22 mouse cellular contexts compared by ENCODE assay signal in genomic region chr19:4803283-4803682, GRCm38 (mm10). TPM values are rescaled to one million over a fixed set of nuclear protein-coding genes. Genes with fewer than 3 reads are reported as not detected.
A peak's percentile ranks its signal among the peaks of the same experiment; 100 is the strongest.
DNase-seq lines count a peak whose midpoint lies in the region; ATAC-seq and TF ChIP-seq lines count a peak whose summit lies in the region.
"Had no signal": no experiment of that assay in that cellular context is flagged by ENCODE, and none has a peak within 500 bp of the region (broad histone marks: within the 10 kb centered on the region; RNA-seq: fewer than 3 reads in every experiment).

No protein-coding gene starts in this region.

- WGBS in liver, embryonic 14.5 days (ENCODE audit: insufficient replicate concordance) = 81% methylated on average over 10 of the region's 10 CpGs
- 86% methylated on average over 10 of the region's 10 CpGs for WGBS in embryonic facial prominence, embryonic 10.5 days
- WGBS in stomach, postnatal 0 days = 70% methylated on average over 10 of the region's 10 CpGs
- WGBS in forebrain, embryonic 11.5 days = 90% methylated on average over 10 of the region's 10 CpGs

- intact Hi-C loops in gastrocnemius, adult 2 months (cut with DNase I) = no loop called here
- intact Hi-C loops in gastrocnemius, postnatal 36 days (cut with DNase I) = no loop called here

- H3K9ac ChIP-seq in liver, embryonic 14.5 days (replicated peaks) = no peak overlapping the region
- no peak overlapping the region for H3K9ac ChIP-seq in stomach, postnatal 0 days (ENCODE audit: low read length)
- H3K9ac ChIP-seq in forebrain, embryonic 11.5 days (ENCODE audit: low read length) = no peak overlapping the region
- H3K9ac ChIP-seq: forebrain, embryonic 12.5 days; hindbrain, embryonic 15.5 days; limb, embryonic 15.5 days; liver, postnatal 0 days had no signal

- ATAC-seq in liver, embryonic 14.5 days (ENCODE audit: insufficient read depth) = 0 out of 2 replicates have a peak, but pooled peaks have one; percentile 18
- peak; percentile 58; the same call in 1 of the 2 replicates for ATAC-seq in stomach, postnatal 0 days (ENCODE audit: low FRiP score, low TSS enrichment)
- no peak for ATAC-seq in forebrain, embryonic 11.5 days (replicated peaks; ENCODE audit: low FRiP score)
- ATAC-seq: liver, postnatal 0 days had no signal

- H3K27ac ChIP-seq in gastrocnemius, adult 2 months = no peak overlapping the region
- H3K27ac ChIP-seq in liver, embryonic 14.5 days = no peak overlapping the region
- no peak overlapping the region for H3K27ac ChIP-seq in embryonic facial prominence, embryonic 10.5 days (replicated peaks)
- H3K27ac ChIP-seq in stomach, postnatal 0 days (replicated peaks) = no peak overlapping the region
- no peak overlapping the region for H3K27ac ChIP-seq in forebrain, embryonic 11.5 days (ENCODE audit: low read depth, low read length)
- H3K27ac ChIP-seq: forebrain, embryonic 12.5 days; hindbrain, embryonic 15.5 days; kidney, postnatal 0 days; limb, embryonic 15.5 days had no signal

- H3K36me3 ChIP-seq in liver, embryonic 14.5 days (replicated peaks; ENCODE audit: control insufficient read depth, insufficient read depth, low read depth) = peaks cover 55% of the 10 kb centered on the region
- peaks cover 85% of the 10 kb centered on the region for H3K36me3 ChIP-seq in embryonic facial prominence, embryonic 10.5 days (replicated peaks)
- peaks cover 31% of the 10 kb centered on the region for H3K36me3 ChIP-seq in stomach, postnatal 0 days (ENCODE audit: control insufficient read depth, insufficient read depth, low read length)
- peaks cover 14% of the 10 kb centered on the region; the same call in 1 of the 2 replicates for H3K36me3 ChIP-seq in forebrain, embryonic 11.5 days (ENCODE audit: control insufficient read depth, insufficient read depth, low read length)

- TF ChIP-seq CTCF in gastrocnemius, adult 2 months (IDR thresholded peaks at IDR 0.05) = no peak
- no peak for TF ChIP-seq CTCF in liver, embryonic 14.5 days (IDR thresholded peaks at IDR 0.05; ENCODE audit: low read depth)
- no peak for TF ChIP-seq CTCF in stomach, postnatal 0 days (IDR thresholded peaks at IDR 0.05; ENCODE audit: low read depth)

- H3K9me3 ChIP-seq in liver, embryonic 14.5 days (ENCODE audit: control insufficient read depth, low read length) = no peaks in the 10 kb centered on the region
- H3K9me3 ChIP-seq in embryonic facial prominence, embryonic 10.5 days = no peaks in the 10 kb centered on the region
- no peaks in the 10 kb centered on the region for H3K9me3 ChIP-seq in stomach, postnatal 0 days (ENCODE audit: control insufficient read depth, low read length)
- H3K9me3 ChIP-seq in forebrain, embryonic 11.5 days (ENCODE audit: control insufficient read depth, low read length) = no peaks in the 10 kb centered on the region
- H3K9me3 ChIP-seq: forebrain, embryonic 12.5 days; hindbrain, embryonic 15.5 days; limb, embryonic 15.5 days; megakaryocyte, embryonic 14.5 days had no signal

- H3K4me2 ChIP-seq in liver, embryonic 14.5 days (ENCODE audit: low read depth) = no peak overlapping the region
- no peak overlapping the region for H3K4me2 ChIP-seq in stomach, postnatal 0 days (replicated peaks; ENCODE audit: low read depth)
- H3K4me2 ChIP-seq in forebrain, embryonic 11.5 days (ENCODE audit: low read depth, low read length, severe bottlenecking) = no peak overlapping the region
- H3K4me2 ChIP-seq: forebrain, embryonic 12.5 days; heart, embryonic 11.5 days; hindbrain, embryonic 15.5 days; limb, embryonic 15.5 days had no signal

- H3K27me3 ChIP-seq in liver, embryonic 14.5 days (ENCODE audit: control insufficient read depth, insufficient read depth, low read length) = no peaks in the 10 kb centered on the region
- H3K27me3 ChIP-seq in embryonic facial prominence, embryonic 10.5 days (replicated peaks; ENCODE audit: low read depth, poor library complexity, severe bottlenecking) = no peaks in the 10 kb centered on the region
- H3K27me3 ChIP-seq in stomach, postnatal 0 days (ENCODE audit: control insufficient read depth, insufficient read depth, low read length) = no peaks in the 10 kb centered on the region
- H3K27me3 ChIP-seq in forebrain, embryonic 11.5 days (ENCODE audit: control insufficient read depth, insufficient read depth, low read length) = no peaks in the 10 kb centered on the region
- H3K27me3 ChIP-seq: CH12.LX; forebrain, embryonic 12.5 days; hindbrain, embryonic 15.5 days; limb, embryonic 15.5 days; megakaryocyte, embryonic 14.5 days had no signal

- peaks cover under 1 to 5% of the 10 kb centered on the region in 2 experiments for H3K4me1 ChIP-seq in liver, embryonic 14.5 days (replicated peaks; ENCODE audit: control insufficient read depth in 2 of 2, insufficient read depth in 2 of 2, low read length in 1 of 2)
- H3K4me1 ChIP-seq in embryonic facial prominence, embryonic 10.5 days = peaks cover 15% of the 10 kb centered on the region
- no peaks in the 10 kb centered on the region; the same call in 1 of the 2 replicates for H3K4me1 ChIP-seq in stomach, postnatal 0 days (replicated peaks; ENCODE audit: control insufficient read depth, insufficient read depth)
- no peaks in the 10 kb centered on the region; the same call in 1 of the 2 replicates for H3K4me1 ChIP-seq in forebrain, embryonic 11.5 days (replicated peaks; ENCODE audit: control insufficient read depth, insufficient read depth, low read length)

- no peak for TF ChIP-seq EP300 in liver, embryonic 14.5 days (IDR thresholded peaks at IDR 0.05; ENCODE audit: low read depth)
- TF ChIP-seq EP300 in stomach, postnatal 0 days (optimal IDR thresholded peaks at IDR 0.05) = no peak

- DNase-seq in gastrocnemius, adult 2 months = peak; percentile 17
- no peak for DNase-seq in gastrocnemius, postnatal 36 days
- no peak for DNase-seq in liver, embryonic 14.5 days (ENCODE audit: low read depth in 3 of 3, low spot score in 3 of 3)
- DNase-seq in liver = no peak
- no peak for DNase-seq in embryonic facial prominence, embryonic 10.5 days (ENCODE audit: low spot score)
- DNase-seq in stomach, postnatal 0 days (ENCODE audit: low spot score) = no peak
- no peak for DNase-seq in forebrain, embryonic 11.5 days (ENCODE audit: low spot score)
- DNase-seq: adrenal gland, postnatal 10 days; embryo, embryonic 11 days; gastrocnemius, postnatal 25 days; heart, postnatal 10 days; kidney, adult 11 months; liver, postnatal 0 days; right cerebral cortex, adult 18-20 months; thymus, postnatal 4 days had no signal

- no peak overlapping the region for H3K4me3 ChIP-seq in gastrocnemius, adult 2 months
- H3K4me3 ChIP-seq in liver, embryonic 14.5 days (ENCODE audit: insufficient read depth in 1 of 2, low read depth in 2 of 2, low read length in 2 of 2) = no peak overlapping the region
- H3K4me3 ChIP-seq in embryonic facial prominence, embryonic 10.5 days = 0 out of 2 replicates have a peak overlapping the region, but pooled peaks have one; percentile 9
- H3K4me3 ChIP-seq in stomach, postnatal 0 days (ENCODE audit: low read depth, low read length) = no peak overlapping the region
- no peak overlapping the region for H3K4me3 ChIP-seq in forebrain, embryonic 11.5 days (ENCODE audit: low read depth, low read length)
- H3K4me3 ChIP-seq: forebrain, embryonic 12.5 days; hindbrain, embryonic 15.5 days; limb, embryonic 15.5 days; megakaryocyte, embryonic 14.5 days had no signal

RNA-seq across cellular contexts. Expression of gene Gm21992, which starts 8.1 kb away (rescaled TPM):
- total RNA-seq in gastrocnemius, adult 2 months (2021) = 10 to 100 TPM; 11.3 to 14.0 TPM
- 10 to 100 TPM in 1 of 2 experiments, 1 to 10 TPM in 1; 9.3 to 12.0 TPM for total RNA-seq in gastrocnemius, postnatal 36 days (2021)
- polyA plus RNA-seq in liver, embryonic 14.5 days (2012; rRNA removed) = 10.7 and 15.1 TPM in 2 replicates
- polyA plus RNA-seq in liver, embryonic 14.5 days (2014; fragmentation: Nextera tagmentation; extraction: Ambion mirVana) = 8.6 and 9.5 TPM in 2 replicates
- polyA plus RNA-seq in embryonic facial prominence, embryonic 10.5 days (2016; fragmentation: Nextera tagmentation; extraction: Ambion mirVana) = 38.8 and 41.8 TPM in 2 replicates
- polyA plus RNA-seq in stomach, postnatal 0 days (2015; fragmentation: Nextera tagmentation; extraction: Ambion mirVana) = 16.0 and 19.1 TPM in 2 replicates
- polyA plus RNA-seq in forebrain, embryonic 11.5 days (2014; fragmentation: Nextera tagmentation; extraction: Ambion mirVana) = 15.0 and 31.9 TPM in 2 replicates

RNA-seq across cellular contexts. Expression of gene Rbm14, which starts 8.2 kb away (rescaled TPM):
- 10 to 100 TPM; 10.4 to 13.6 TPM for total RNA-seq in gastrocnemius, adult 2 months (2021)
- 10 to 100 TPM in 1 of 2 experiments, 1 to 10 TPM in 1; 6.6 to 10.5 TPM for total RNA-seq in gastrocnemius, postnatal 36 days (2021)
- 23.9 and 27.1 TPM in 2 replicates for polyA plus RNA-seq in liver, embryonic 14.5 days (2012; rRNA removed)
- 30.3 and 35.7 TPM in 2 replicates for polyA plus RNA-seq in liver, embryonic 14.5 days (2014; fragmentation: Nextera tagmentation; extraction: Ambion mirVana)
- 134 and 140 TPM in 2 replicates for polyA plus RNA-seq in embryonic facial prominence, embryonic 10.5 days (2016; fragmentation: Nextera tagmentation; extraction: Ambion mirVana)
- 21.9 and 24.2 TPM in 2 replicates for polyA plus RNA-seq in stomach, postnatal 0 days (2015; fragmentation: Nextera tagmentation; extraction: Ambion mirVana)
- 139 and 144 TPM in 2 replicates for polyA plus RNA-seq in forebrain, embryonic 11.5 days (2014; fragmentation: Nextera tagmentation; extraction: Ambion mirVana)

RNA-seq across cellular contexts. Expression of gene Rbm4, which starts 9.6 kb away (rescaled TPM):
- total RNA-seq in gastrocnemius, adult 2 months (2021) = 10 to 100 TPM; 32.1 to 35.5 TPM
- 10 to 100 TPM; 28.3 to 31.0 TPM for total RNA-seq in gastrocnemius, postnatal 36 days (2021)
- 23.8 and 27.9 TPM in 2 replicates for polyA plus RNA-seq in liver, embryonic 14.5 days (2012; rRNA removed)
- polyA plus RNA-seq in liver, embryonic 14.5 days (2014; fragmentation: Nextera tagmentation; extraction: Ambion mirVana) = 22.1 and 24.3 TPM in 2 replicates
- polyA plus RNA-seq in embryonic facial prominence, embryonic 10.5 days (2016; fragmentation: Nextera tagmentation; extraction: Ambion mirVana) = 92.1 and 99.5 TPM in 2 replicates
- 22.2 and 23.3 TPM in 2 replicates for polyA plus RNA-seq in stomach, postnatal 0 days (2015; fragmentation: Nextera tagmentation; extraction: Ambion mirVana)
- polyA plus RNA-seq in forebrain, embryonic 11.5 days (2014; fragmentation: Nextera tagmentation; extraction: Ambion mirVana) = 100 and 110 TPM in 2 replicates

RNA-seq across cellular contexts. Expression of gene Ccs, which starts 35.8 kb away (rescaled TPM):
- total RNA-seq in gastrocnemius, adult 2 months (2021) = 10 to 100 TPM; 17.4 to 24.8 TPM
- total RNA-seq in gastrocnemius, postnatal 36 days (2021) = 10 to 100 TPM; 19.9 to 24.5 TPM
- polyA plus RNA-seq in liver, embryonic 14.5 days (2012; rRNA removed) = 24.0 and 38.1 TPM in 2 replicates
- 35.4 and 41.2 TPM in 2 replicates for polyA plus RNA-seq in liver, embryonic 14.5 days (2014; fragmentation: Nextera tagmentation; extraction: Ambion mirVana)
- polyA plus RNA-seq in embryonic facial prominence, embryonic 10.5 days (2016; fragmentation: Nextera tagmentation; extraction: Ambion mirVana) = 52.1 and 52.8 TPM in 2 replicates
- 72.7 and 81.6 TPM in 2 replicates for polyA plus RNA-seq in stomach, postnatal 0 days (2015; fragmentation: Nextera tagmentation; extraction: Ambion mirVana)
- polyA plus RNA-seq in forebrain, embryonic 11.5 days (2014; fragmentation: Nextera tagmentation; extraction: Ambion mirVana) = 36.4 and 37.9 TPM in 2 replicates

RNA-seq across cellular contexts. Expression of gene Ccdc87, which starts 35.9 kb away (rescaled TPM):
- not detected for total RNA-seq in gastrocnemius, adult 2 months (2021)
- not detected for total RNA-seq in gastrocnemius, postnatal 36 days (2021)
- polyA plus RNA-seq in liver, embryonic 14.5 days (2012; rRNA removed) = 0.01 and 0.02 TPM in 2 replicates
- polyA plus RNA-seq in liver, embryonic 14.5 days (2014; fragmentation: Nextera tagmentation; extraction: Ambion mirVana) = not detected in 2 replicates
- polyA plus RNA-seq in embryonic facial prominence, embryonic 10.5 days (2016; fragmentation: Nextera tagmentation; extraction: Ambion mirVana) = 0.06 and 0.11 TPM in 2 replicates
- polyA plus RNA-seq in stomach, postnatal 0 days (2015; fragmentation: Nextera tagmentation; extraction: Ambion mirVana) = 0.05 TPM in 1 of 2 replicates, not detected in the other
- polyA plus RNA-seq in forebrain, embryonic 11.5 days (2014; fragmentation: Nextera tagmentation; extraction: Ambion mirVana) = 0.11 and 0.17 TPM in 2 replicates
- total RNA-seq: CH12.LX; gastrocnemius, postnatal 25 days; heart, postnatal 10 days had no signal
- polyA plus RNA-seq: heart, embryonic 11.5 days; kidney, postnatal 0 days; limb, embryonic 15.5 days; liver, postnatal 0 days had no signal
